Mouse (Mus musculus) retina, embryonic 14.5 days (tissue): Measurements from ENCODE around the gene Eef2k.

Experiments
- DNase-seq: peaks from one replicate; pipeline ENCODE4 v3.0.0-alpha.2; 2015; ENCODE audit warnings: low spot score

Gene Eef2k

DNA sequence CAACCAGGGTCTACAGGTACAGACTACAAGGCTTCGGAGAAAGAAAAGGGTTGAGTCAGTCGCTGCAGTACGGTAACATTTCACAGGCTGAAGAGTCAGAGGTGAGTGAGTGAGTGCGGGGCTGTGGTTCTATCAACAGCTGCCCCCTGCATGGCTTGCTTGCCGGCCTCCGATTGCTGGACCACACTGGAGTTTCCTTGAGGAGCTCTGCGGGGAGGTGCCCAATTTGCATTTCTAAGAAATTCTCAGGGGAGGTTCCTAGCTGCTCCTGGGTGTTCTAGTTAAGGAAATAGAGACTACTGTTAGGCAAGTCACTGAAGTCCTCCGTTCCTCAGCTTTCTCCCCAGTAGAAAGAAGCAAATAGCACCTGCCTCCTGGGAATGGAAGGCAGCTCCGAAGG, 2.1 kb downstream of the Eef2k start:
- DNase-seq = no peak

DNA sequence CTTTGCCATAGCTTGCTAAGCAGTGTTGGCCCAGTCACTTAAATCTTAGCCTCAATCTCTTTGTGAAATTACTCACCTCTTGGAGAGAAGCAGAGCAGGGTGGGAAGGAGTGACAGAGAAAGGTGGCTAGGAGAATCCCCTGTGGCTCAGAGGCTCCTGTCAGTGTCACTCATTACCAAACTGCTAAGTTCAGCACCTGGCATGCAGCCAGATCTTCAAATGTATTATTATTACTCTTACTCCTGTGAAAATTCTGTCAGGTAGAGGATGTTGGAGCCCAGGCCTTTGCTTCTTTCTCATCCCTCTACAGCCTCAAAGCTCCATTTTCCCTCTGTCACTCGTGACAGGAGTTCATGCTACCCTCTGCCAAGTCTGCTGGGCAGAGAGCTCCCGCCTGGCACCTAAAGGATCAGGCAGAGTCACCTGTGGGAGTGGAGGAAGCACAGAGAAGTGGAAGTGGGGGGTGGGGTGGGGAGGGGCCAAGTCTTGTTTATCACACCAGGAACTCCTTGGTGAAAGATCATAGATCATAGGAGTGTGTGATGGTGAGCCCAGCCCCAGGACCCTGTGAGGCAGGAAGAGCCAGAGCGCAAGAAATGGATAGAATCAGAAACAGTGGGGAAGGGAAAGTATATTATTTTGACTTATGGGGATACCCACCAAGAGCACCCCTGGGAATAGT, 6.3 kb downstream of the Eef2k start:
- DNase-seq = no peak

DNA sequence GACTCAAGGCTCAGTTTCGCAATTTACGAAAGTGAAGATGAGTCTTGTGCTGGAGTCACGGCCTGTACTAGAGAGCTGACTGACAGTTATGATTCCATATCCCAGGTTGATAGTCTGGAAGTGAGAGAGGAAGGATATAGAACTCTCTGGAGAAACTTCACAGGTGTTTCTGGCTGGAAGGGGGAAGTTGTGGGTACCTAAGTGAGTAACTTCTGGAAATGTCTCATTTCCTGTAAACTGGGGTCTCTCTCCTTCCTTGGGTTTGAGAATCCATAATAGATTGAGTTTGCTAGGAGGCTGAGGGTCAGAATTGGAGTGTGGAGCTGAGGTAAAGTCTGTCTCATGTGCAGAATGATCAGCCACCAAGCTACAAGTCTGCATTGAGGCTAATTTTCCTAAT, 7.5 kb downstream of the Eef2k start:
- DNase-seq = no peak

DNA sequence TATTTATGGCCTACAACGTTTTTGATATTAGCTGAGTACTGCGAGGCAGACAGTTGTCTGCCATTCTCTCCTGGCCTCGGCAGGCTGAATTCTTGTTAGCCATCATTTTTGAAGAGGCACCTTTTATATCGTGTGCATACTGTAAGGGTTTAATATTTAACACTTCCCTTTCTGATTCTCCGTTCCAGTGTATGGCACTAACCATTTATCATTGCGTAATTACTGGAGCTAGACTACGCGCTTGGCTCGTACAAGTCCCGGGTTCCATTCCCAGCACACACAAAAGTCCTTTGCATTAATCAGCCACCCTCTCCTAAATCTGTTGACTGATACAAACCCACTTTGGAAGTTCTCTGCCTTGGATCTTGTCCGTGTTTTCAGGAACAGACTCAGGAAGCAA, 17.2 kb downstream of the Eef2k start:
- no peak for DNase-seq

DNA sequence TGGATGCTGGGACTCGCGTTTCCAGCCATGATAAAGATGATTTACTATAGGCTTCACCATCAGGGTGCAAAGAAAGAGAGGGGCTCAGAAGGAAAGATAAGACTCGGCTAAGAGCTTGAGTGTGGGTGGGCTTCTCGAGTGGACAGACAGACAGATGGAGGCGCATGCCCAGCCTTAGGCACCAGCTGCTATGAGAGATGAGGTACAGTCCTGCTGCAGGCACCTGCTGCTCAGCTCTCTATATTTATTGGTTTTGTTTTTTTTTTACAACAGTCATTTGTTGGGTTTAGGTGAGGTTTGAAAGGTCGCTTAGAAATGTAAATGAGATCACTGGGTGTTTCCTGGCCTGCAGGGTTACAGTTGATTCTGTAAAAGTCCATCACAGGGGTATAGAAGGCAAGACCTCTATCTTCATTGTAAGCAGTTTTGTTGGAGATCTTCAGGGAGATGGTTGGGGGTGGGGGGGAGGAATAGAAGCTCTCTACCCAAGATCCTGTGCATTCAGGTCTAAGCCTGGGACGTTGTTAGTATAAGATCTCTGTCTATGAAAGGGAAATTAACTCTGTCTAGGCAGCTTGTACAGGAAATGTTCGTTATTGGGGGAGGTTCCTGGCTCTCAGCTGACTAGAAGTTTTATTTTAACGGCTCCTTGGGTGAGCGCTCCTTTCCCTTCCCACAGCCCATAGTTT, 18.3 kb downstream of the Eef2k start:
- no peak for DNase-seq

DNA sequence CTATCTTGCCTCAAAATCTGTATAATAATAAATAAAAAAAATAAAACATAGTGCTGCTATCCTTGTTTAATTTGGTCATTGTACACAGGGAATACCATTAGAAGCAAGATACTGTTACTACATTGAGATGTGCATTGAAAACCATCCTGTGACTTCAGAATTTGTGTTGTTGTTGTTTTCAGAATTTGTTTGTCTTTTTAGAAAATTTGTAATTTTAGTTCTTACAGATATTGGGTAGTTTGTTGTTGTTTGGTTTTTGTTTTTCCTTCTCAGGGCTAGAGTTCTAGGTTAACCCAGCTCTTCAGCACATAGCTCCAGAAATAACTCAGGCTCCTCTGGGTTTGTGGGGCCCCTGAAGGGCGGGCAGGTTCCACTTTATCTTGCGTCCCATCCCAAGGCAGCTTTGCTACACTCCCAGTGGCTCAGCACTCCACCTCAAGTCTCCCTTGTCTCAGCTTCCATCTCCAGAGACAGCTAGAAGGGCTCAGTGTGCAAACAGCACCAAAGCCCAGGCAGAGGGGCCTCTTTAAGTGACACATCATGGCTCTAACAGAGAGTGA, 18.9 kb downstream of the Eef2k start:
- no peak for DNase-seq

DNA sequence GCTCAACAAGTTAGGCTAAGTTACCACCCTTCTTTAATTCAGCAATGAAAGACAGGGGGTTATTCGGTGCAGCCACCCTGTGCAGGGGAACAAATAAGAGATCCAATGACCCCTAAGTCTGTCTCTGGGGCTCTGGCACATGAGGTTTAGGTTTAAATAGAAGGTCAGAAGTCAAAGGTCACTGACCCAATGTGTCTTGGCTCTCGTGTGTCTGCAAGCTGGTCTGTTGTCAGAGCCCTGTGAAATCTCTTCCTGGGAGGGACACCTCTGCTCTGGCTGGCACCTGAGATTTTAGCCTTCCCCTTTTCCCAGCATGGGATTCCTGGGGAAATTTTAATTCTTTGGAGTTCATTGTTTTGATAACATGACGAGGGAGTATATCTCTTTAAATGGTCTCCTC, 19.6 kb downstream of the Eef2k start:
- DNase-seq = no peak

DNA sequence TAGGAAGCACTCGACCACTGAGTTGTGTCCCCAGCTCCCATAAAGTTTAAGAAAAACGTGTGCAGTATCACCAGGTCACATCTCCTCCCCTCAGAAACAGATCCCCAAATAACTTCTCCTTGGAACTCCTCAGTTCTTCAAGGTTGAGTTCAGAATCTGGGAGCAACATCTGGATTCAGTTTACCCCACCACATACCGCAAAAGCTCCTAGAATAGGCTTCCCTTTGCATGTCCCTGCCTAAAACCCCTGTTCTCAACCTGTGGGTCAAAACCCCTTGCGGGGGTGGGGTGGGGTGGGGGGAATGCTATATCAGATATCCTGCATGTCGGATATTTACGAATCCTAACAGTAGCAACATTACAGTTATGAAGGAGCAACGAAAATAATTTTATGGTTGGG, 20.0 kb downstream of the Eef2k start:
- DNase-seq = no peak

DNA sequence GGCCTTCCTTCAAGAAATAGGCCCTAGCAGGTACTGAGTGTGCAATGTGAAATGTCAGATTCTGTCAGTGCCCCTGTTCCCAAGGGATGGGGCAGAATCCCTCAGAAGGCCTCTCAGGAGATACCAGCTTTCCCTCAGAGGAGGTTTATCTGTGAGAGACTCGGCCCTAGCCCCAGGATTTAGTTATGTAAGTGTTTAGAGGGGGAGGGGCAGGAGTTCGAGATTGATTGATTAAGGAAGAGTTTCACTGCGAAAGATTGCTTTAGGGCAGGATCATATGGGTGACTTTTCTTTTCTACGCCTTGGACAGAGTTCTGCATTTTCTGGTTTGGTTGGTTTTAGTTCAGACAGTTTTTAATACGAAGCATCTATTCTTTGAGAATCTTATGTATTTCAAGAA, 20.8 kb downstream of the Eef2k start:
- DNase-seq = no peak

DNA sequence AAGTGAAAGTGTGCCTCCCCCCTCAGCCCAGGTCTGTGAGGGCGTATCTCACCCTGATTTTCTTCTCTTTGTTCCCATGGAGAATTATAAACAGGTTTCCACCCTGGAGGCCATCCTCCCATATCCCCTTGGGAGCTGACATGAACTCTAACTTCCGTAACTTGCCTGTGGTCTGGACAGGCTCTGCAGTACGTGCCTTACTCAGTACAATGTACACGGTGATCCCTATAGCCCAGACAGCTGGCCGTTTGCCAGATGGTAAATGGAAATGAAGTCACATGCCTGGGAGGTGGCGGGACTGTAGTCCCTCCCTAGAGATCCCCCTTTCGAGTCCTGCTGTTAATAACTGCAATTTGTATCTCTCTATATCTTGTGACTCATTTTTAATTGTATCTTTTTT, 22.5 kb downstream of the Eef2k start:
- peak; percentile 56 for DNase-seq

DNA sequence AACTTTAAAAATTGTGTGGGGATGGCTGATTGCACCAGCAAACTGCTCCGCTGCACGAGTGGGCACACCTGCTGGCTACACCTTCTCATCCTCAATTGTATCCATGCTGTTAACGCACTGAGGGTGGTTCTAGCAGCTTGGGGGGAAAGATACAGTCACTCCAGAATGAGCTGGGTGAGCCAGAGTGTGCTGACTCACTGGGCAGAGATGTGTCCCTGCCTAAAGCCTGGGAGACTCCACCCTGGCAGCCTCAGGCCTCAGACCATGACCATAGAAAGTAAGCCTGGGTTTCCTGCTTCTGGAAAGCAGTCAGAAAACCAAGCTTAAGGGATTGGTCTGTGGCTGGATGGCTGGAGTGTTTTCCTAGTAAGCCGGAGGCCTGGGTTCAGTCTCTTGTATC, 23.2 kb downstream of the Eef2k start:
- DNase-seq = no peak

DNA sequence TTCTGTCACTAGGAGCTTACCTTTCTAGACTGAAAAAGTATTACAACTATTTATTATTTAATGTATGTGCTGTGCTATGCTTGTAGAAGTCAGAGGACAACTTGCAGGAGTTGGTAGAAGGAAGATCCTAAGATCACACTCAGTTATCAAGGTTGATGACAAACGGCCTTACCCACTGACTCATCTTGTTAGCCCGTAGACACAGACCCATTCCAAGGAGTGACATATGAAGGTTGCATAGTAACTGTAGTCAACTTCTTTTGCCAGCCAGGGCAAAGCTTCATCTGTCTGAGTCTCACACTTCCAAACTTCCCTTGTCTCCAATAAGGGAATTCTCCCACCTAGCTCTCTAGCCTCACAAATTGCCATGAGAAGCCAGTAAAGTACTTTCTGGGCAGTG, 24.1 kb downstream of the Eef2k start:
- DNase-seq = no peak

DNA sequence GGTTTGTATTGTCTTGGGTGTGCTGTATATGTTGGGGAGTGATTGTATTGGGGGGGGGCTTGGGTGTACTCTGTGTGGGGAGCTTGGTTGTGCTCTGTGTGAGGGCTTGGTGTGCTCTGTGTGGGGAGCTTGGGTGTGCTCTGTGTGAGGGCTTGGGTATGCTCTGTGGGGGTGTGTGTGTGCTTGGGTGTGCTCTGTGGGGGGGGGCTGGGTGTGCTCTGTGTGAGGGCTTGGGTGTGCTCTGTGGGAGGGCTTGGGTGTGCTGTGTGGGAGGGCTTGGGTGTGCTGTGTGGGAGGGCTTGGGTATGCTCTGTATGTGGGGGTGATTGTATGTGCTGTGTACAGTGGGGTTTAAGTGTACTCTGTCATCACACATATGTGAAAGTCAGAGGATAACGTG, 25.1 kb downstream of the Eef2k start:
- DNase-seq = no peak

DNA sequence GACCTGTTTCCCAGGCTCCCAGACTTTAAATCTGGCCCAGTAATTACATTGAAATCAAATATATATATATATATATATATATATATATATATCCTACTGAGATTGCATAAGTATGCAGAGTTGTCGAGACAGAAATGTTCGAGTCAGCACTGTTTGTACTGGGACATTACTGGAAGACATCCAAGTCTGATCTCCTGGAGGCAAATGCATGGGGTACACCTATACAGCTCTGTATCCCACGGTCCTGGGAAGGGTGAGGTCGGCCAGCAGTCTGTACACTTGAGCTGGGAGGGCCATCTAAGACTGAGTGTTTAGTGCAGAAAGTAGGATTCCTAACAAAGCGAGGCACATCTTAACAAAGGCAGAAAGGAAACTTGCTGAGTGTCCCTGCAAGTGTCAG, 27.3 kb downstream of the Eef2k start:
- DNase-seq = no peak

DNA sequence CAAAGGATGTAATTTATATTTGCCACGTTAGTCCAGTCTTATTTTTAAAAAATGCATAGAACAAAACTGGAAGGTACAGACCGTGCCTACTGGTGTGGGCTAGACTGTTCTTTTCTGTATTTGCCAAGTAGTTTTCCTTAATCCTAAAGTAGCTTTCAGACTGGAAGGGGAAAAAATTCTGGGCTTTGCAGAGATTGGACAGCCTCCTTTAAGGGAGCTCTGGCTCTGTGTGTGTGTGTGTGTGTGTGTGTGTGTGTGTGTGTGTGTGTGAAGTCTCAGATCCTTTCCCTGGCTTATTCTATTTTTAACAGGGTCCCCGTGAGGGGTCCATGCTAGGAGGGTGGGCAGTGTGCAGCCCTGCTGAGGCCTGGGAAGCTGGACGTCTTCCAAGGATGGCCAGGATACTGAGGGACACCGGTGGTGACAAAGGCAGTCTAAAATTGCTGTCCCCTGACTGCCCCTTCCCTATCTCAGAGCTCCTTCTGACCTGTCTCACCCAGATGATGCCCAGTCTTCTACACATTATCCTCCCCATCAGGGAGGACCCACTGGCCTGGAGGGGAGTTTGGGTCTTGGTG, 27.9 kb downstream of the Eef2k start:
- DNase-seq = no peak

DNA sequence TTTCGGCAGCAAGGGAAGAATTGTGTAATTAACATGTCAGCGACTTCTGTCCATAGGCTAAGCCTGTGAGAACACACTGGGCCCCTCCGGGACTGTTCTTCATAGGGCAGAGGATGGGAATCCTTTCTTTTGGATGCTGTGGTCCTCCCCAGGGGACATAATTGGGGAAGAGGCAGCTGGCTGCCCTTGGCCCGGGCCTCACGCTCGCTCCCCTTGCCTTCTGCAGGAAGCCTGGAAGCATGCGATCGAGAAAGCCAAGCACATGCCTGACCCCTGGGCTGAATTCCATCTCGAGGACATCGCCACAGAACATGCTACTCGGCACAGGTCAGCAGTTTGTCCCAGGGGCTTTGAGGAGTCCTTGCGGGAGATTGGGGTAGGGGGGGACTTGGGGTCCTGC, 30.5 kb downstream of the Eef2k start:
- DNase-seq = no peak

DNA sequence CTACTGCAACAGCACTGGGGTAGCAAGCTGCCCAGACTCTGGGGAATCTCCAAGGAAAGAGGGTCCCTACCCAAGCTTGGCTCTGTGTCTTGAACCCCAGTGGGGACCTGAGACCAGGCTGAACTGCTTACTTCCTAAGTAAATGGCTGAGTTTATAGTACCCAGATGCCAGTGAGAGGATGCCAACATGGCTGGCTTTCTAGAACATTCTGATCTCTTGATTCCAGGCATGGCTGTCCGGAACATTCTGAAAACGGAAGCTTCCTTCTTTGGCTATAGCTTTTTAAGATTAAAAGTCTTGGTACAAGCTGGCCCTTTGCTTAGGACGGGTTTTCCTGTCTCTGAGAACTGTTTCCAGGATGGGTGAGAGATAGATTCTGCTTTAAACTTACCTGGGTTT, 31.4 kb downstream of the Eef2k start:
- DNase-seq = no peak

DNA sequence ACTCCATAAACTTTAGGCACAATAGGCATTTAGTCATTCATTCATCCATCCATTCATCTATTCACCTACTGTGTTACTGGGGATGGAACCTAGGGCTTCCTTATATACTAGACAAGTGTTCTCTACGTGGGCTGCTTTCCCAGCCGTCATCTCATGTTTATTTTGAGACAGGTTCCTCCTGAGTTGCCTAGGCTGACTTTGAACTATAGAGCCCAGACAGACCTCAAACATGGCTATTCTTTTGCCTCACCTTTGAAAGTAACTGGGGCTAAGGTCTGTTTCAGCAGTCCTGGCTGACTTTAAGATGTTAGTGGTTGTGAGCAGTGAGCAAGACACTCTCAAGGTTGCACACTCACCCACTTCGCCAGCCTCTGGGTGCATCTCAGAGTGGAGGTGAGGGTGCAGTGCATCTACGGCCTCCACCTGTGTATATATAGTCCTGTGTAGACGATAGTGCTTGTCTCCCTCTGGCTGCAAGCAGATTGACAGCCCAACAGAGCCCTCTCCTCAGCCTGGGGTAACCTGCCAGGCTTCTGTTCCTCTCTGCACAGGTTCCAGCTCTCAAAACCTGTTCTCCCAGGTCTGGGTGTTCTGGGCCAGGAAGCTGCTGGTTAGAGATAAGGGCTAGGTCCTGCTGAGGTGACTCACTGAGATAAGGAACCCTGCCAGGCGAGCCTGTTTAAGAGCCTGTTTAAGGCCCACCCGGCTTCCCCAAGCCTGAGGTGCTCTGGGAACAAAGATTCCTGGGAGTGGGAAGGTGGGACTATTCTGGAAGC, 32.3 kb downstream of the Eef2k start:
- no peak for DNase-seq

DNA sequence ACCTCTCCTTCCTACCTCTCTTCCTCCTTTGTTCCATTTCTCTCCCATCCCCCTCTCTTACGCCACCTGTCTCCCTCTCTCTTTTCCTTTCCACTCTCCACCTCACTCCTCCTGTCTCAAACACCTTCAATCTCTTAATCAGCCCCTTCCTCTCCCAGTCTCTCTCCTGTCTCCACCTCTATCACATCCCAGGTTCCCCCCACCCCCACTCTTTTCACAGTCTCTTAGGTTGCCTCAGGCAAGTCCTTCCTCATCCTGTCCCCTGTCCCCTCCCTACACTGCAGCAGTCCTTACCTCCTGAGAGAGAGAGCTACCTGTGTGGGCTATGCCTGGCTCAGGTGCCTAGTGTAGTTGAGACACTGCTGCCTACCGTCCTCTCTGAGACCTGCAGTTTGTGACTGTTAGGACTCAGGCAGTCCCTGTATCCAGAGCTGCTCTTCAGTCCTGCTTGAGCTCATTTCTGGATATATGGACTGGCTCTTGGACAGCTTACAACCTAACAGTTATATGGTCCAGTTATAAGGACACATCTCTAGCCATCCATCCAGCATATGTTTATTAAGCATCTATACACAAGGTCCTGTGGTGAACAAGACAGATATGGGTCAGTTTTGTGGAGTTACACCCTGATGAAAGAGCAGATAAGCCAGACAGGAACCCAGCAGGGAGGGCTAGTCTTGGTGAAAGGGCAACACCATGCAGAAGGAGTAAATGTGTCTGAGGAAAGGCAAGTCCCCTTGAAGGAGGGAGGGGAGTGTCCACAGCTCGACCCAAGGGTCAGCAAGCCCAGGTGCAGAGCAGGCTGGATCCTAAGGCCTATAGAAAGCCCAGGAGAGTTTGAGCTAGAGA, 33.1 kb downstream of the Eef2k start:
- DNase-seq = no peak

DNA sequence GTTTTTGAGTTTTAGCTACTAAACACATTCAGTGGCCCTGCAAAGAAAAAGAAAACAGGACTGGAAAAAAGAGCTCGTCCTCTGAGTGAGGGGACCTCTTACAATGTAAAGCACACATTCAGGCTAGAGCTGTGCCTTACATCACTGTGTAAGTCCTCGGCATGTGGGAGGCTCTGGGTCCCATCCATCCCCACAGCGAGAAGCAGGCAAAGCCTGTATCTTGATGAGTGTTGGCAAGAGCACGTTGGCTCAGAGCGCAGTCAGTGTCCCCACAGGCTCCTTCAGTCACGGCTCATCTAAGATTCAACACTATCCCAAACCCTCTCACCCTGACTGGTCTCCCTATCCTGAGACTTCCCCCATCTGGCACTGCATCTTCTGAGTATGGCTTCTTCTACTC, 35.6 kb downstream of the Eef2k start:
- no peak for DNase-seq

DNA sequence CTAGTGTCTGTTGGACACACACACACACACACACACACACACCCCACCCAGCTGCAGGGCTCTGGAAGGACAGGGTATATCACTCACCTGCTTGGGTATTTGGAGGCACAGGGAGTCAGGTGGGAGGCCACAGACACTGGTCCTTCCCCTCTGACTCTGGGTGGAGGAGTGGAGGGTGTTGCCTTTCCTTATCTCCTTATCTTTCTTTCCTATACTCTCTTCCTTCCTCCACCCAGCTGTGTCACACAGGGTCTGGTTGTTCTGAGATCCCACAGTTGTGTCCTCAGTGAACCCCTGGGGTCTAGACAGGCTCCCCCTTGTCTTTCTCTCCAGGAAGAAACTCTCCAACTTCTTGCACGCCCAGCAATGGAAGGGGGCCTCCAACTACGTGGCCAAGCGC, 37.3 kb downstream of the Eef2k start:
- DNase-seq = no peak

DNA sequence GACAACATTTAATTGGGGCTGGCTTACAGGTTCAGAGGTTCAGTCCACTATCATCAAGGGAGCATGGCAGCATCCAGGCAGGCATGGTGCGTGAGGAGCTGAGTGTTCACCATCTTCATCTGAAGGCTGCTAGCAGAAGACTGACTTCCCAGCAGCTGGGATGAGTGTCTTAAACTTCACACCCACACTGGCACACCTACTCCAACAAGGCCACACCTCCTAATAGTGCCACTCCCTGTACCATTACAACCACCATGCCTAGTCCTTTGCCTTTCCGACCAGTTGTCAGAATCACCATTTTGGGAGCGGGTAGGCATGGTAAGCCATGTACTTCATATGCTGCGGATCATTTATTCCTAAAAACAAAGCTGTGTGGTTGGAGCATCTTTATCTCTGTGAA, 38.1 kb downstream of the Eef2k start:
- DNase-seq = no peak
